In genomic region chr11:73281528-73282027, GRCm38 (mm10) we compare ENCODE assay signal across 8 mouse cellular contexts. TPM values are rescaled to one million over a fixed set of nuclear protein-coding genes. Genes with fewer than 3 reads are reported as not detected.
A peak's percentile ranks its signal among the peaks of the same experiment; 100 is the strongest.
DNase-seq lines count a peak whose midpoint lies in the region; ATAC-seq lines count a peak whose summit lies in the region.
"Had no signal": no experiment of that assay in that cellular context is flagged by ENCODE, and none has a peak within 500 bp of the region (broad histone marks: within the 10 kb centered on the region; RNA-seq: fewer than 3 reads in every experiment).

No protein-coding gene starts in this region.

- H3K4me3 ChIP-seq in embryonic facial prominence, embryonic 10.5 days = peak overlapping the region; percentile 53
- H3K4me3 ChIP-seq in limb, embryonic 11.5 days (ENCODE audit: low read depth, low read length) = peak overlapping the region; percentile 23
- H3K4me3 ChIP-seq in midbrain, embryonic 14.5 days (replicated peaks; ENCODE audit: low read depth, low read length) = peak overlapping the region; percentile 33
- peak overlapping the region; percentile 39 for H3K4me3 ChIP-seq in stomach, embryonic 15.5 days (replicated peaks)

- H3K27me3 ChIP-seq in embryonic facial prominence, embryonic 10.5 days (replicated peaks; ENCODE audit: low read depth, poor library complexity, severe bottlenecking) = no peaks in the 10 kb centered on the region
- no peaks in the 10 kb centered on the region for H3K27me3 ChIP-seq in limb, embryonic 11.5 days (ENCODE audit: control insufficient read depth, insufficient read depth, low read length)
- no peaks in the 10 kb centered on the region for H3K27me3 ChIP-seq in midbrain, embryonic 14.5 days (ENCODE audit: control insufficient read depth, insufficient read depth, low read length)
- H3K27me3 ChIP-seq in stomach, embryonic 15.5 days (replicated peaks) = no peaks in the 10 kb centered on the region

- H3K36me3 ChIP-seq in embryonic facial prominence, embryonic 10.5 days (replicated peaks) = no peaks in the 10 kb centered on the region
- no peaks in the 10 kb centered on the region for H3K36me3 ChIP-seq in limb, embryonic 11.5 days (ENCODE audit: control insufficient read depth, insufficient read depth, low read length)
- H3K36me3 ChIP-seq in midbrain, embryonic 14.5 days (ENCODE audit: control insufficient read depth, insufficient read depth, low read length) = no peaks in the 10 kb centered on the region
- H3K36me3 ChIP-seq in stomach, embryonic 15.5 days = no peaks in the 10 kb centered on the region

- peak overlapping the region; percentile 37 for H3K4me2 ChIP-seq in limb, embryonic 11.5 days (ENCODE audit: low read depth, severe bottlenecking)
- peak overlapping the region; percentile 53 for H3K4me2 ChIP-seq in midbrain, embryonic 14.5 days (ENCODE audit: low read length)
- peak overlapping the region; percentile 63 for H3K4me2 ChIP-seq in stomach, embryonic 15.5 days

- peak; percentile 49 for DNase-seq in adrenal gland, postnatal 25 days
- DNase-seq in embryonic facial prominence, embryonic 10.5 days (ENCODE audit: low spot score) = peak; percentile 68
- DNase-seq in heart, adult 8-10 months (ENCODE audit: low spot score) = peak; percentile 38
- peak; percentile 51 to 63 for DNase-seq in kidney, adult 8-10 months
- DNase-seq in limb, embryonic 11.5 days (ENCODE audit: low spot score) = peak; percentile 54
- DNase-seq in midbrain, embryonic 14.5 days = peak; percentile 77

- no peak overlapping the region for H3K27ac ChIP-seq in embryonic facial prominence, embryonic 10.5 days (replicated peaks)
- no peak overlapping the region for H3K27ac ChIP-seq in limb, embryonic 11.5 days (replicated peaks; ENCODE audit: low read depth, low read length)
- H3K27ac ChIP-seq in midbrain, embryonic 14.5 days (replicated peaks; ENCODE audit: low read depth, low read length) = no peak overlapping the region
- H3K27ac ChIP-seq in stomach, embryonic 15.5 days = no peak overlapping the region

- WGBS in embryonic facial prominence, embryonic 10.5 days = 6% methylated on average over 16 of the region's 16 CpGs
- WGBS in limb, embryonic 11.5 days = 2% methylated on average over 16 of the region's 16 CpGs
- WGBS in midbrain, embryonic 14.5 days = 2% methylated on average over 16 of the region's 16 CpGs
- WGBS in stomach, embryonic 15.5 days = 5% methylated on average over 16 of the region's 16 CpGs

- no peak overlapping the region for H3K9ac ChIP-seq in limb, embryonic 11.5 days (ENCODE audit: low read length)
- H3K9ac ChIP-seq in midbrain, embryonic 14.5 days (replicated peaks; ENCODE audit: low read length) = peak overlapping the region; percentile 13
- no peak overlapping the region for H3K9ac ChIP-seq in stomach, embryonic 15.5 days

- H3K4me1 ChIP-seq in embryonic facial prominence, embryonic 10.5 days = peaks cover 33% of the 10 kb centered on the region
- H3K4me1 ChIP-seq in limb, embryonic 11.5 days (ENCODE audit: control insufficient read depth, insufficient read depth, low read length) = peaks cover 9% of the 10 kb centered on the region; the same call in 1 of the 2 replicates
- peaks cover 2% of the 10 kb centered on the region; the same call in 1 of the 2 replicates for H3K4me1 ChIP-seq in midbrain, embryonic 14.5 days (ENCODE audit: control insufficient read depth, insufficient read depth, low read length)
- peaks cover 19% of the 10 kb centered on the region for H3K4me1 ChIP-seq in stomach, embryonic 15.5 days

- no peaks in the 10 kb centered on the region for H3K9me3 ChIP-seq in embryonic facial prominence, embryonic 10.5 days
- H3K9me3 ChIP-seq in limb, embryonic 11.5 days (ENCODE audit: control insufficient read depth, low read length) = no peaks in the 10 kb centered on the region
- H3K9me3 ChIP-seq in midbrain, embryonic 14.5 days (ENCODE audit: control insufficient read depth, low read length) = no peaks in the 10 kb centered on the region
- no peaks in the 10 kb centered on the region for H3K9me3 ChIP-seq in stomach, embryonic 15.5 days

- ATAC-seq in limb, embryonic 11.5 days (ENCODE audit: insufficient number of reproducible peaks, low FRiP score, low TSS enrichment, low read depth) = peak; percentile 71; the same call in 1 of the 2 replicates
- ATAC-seq in midbrain, embryonic 14.5 days (ENCODE audit: low FRiP score, low TSS enrichment) = peak; percentile 75
- peak; percentile 81 for ATAC-seq in stomach, embryonic 15.5 days (ENCODE audit: insufficient read depth, low FRiP score, low read depth)

RNA-seq across cellular contexts. Expression of gene Trpv3, which starts 14.4 kb away (rescaled TPM):
- total RNA-seq in adrenal gland, postnatal 25 days (2021) = 0.27 TPM in 1 of 2 replicates, not detected in the other
- polyA plus RNA-seq in embryonic facial prominence, embryonic 10.5 days (2016; fragmentation: Nextera tagmentation; extraction: Ambion mirVana) = 0.04 TPM in 1 of 2 replicates, not detected in the other
- total RNA-seq in heart, adult 8-10 months (2022) = under 1 TPM in 2 of 4 experiments, not detected in 2; 0.06 TPM
- 0.08 TPM in 1 of 2 replicates, not detected in the other for polyA plus RNA-seq in limb, embryonic 11.5 days (2014; fragmentation: Nextera tagmentation; extraction: Ambion mirVana)
- polyA plus RNA-seq in midbrain, embryonic 14.5 days (2014; fragmentation: Nextera tagmentation; extraction: Ambion mirVana) = 0.12 and 0.19 TPM in 2 replicates
- 0.12 and 0.22 TPM in 2 replicates for polyA plus RNA-seq in stomach, embryonic 15.5 days (2015; fragmentation: Nextera tagmentation; extraction: Ambion mirVana)

RNA-seq across cellular contexts. Expression of gene Trpv1, which starts 47.5 kb away (rescaled TPM):
- total RNA-seq in adrenal gland, postnatal 25 days (2021) = 0.46 TPM in 1 of 2 replicates, not detected in the other
- 0.10 TPM in 1 of 2 replicates, not detected in the other for polyA plus RNA-seq in embryonic facial prominence, embryonic 10.5 days (2016; fragmentation: Nextera tagmentation; extraction: Ambion mirVana)
- under 1 TPM in 1 of 4 experiments, not detected in 3; 0.09 TPM for total RNA-seq in heart, adult 8-10 months (2022)
- polyA plus RNA-seq in limb, embryonic 11.5 days (2014; fragmentation: Nextera tagmentation; extraction: Ambion mirVana) = 0.09 TPM in 2 replicates
- polyA plus RNA-seq in midbrain, embryonic 14.5 days (2014; fragmentation: Nextera tagmentation; extraction: Ambion mirVana) = 0.50 TPM in 1 of 2 replicates, not detected in the other
- 0.08 TPM in 1 of 2 replicates, not detected in the other for polyA plus RNA-seq in stomach, embryonic 15.5 days (2015; fragmentation: Nextera tagmentation; extraction: Ambion mirVana)
- polyA plus RNA-seq: spleen, adult 2 months had no signal

RNA-seq across cellular contexts. Expression of gene Aspa, which starts 47.8 kb away (rescaled TPM):
- total RNA-seq in adrenal gland, postnatal 25 days (2021) = 8.5 and 9.4 TPM in 2 replicates
- 0.10 and 0.39 TPM in 2 replicates for polyA plus RNA-seq in embryonic facial prominence, embryonic 10.5 days (2016; fragmentation: Nextera tagmentation; extraction: Ambion mirVana)
- 1 to 10 TPM; 2.5 to 3.4 (median 2.8) TPM for total RNA-seq in heart, adult 8-10 months (2022)
- polyA plus RNA-seq in limb, embryonic 11.5 days (2014; fragmentation: Nextera tagmentation; extraction: Ambion mirVana) = not detected in 2 replicates
- 0.55 and 0.84 TPM in 2 replicates for polyA plus RNA-seq in midbrain, embryonic 14.5 days (2014; fragmentation: Nextera tagmentation; extraction: Ambion mirVana)
- 2.7 and 3.2 TPM in 2 replicates for polyA plus RNA-seq in stomach, embryonic 15.5 days (2015; fragmentation: Nextera tagmentation; extraction: Ambion mirVana)

RNA-seq across cellular contexts. Expression of gene Gm49340, which starts 48.0 kb away (rescaled TPM):
- not detected in 2 replicates for total RNA-seq in adrenal gland, postnatal 25 days (2021)
- polyA plus RNA-seq in embryonic facial prominence, embryonic 10.5 days (2016; fragmentation: Nextera tagmentation; extraction: Ambion mirVana) = not detected in 2 replicates
- total RNA-seq in heart, adult 8-10 months (2022) = not detected
- not detected in 2 replicates for polyA plus RNA-seq in limb, embryonic 11.5 days (2014; fragmentation: Nextera tagmentation; extraction: Ambion mirVana)
- polyA plus RNA-seq in midbrain, embryonic 14.5 days (2014; fragmentation: Nextera tagmentation; extraction: Ambion mirVana) = not detected in 2 replicates
- polyA plus RNA-seq in stomach, embryonic 15.5 days (2015; fragmentation: Nextera tagmentation; extraction: Ambion mirVana) = not detected in 2 replicates
- polyA plus RNA-seq: spleen, adult 2 months had no signal

RNA-seq across cellular contexts. Expression of gene Spata22, which starts 48.0 kb away (rescaled TPM):
- 0.73 TPM in 1 of 2 replicates, not detected in the other for total RNA-seq in adrenal gland, postnatal 25 days (2021)
- polyA plus RNA-seq in embryonic facial prominence, embryonic 10.5 days (2016; fragmentation: Nextera tagmentation; extraction: Ambion mirVana) = not detected in 2 replicates
- not detected for total RNA-seq in heart, adult 8-10 months (2022)
- polyA plus RNA-seq in limb, embryonic 11.5 days (2014; fragmentation: Nextera tagmentation; extraction: Ambion mirVana) = not detected in 2 replicates
- polyA plus RNA-seq in midbrain, embryonic 14.5 days (2014; fragmentation: Nextera tagmentation; extraction: Ambion mirVana) = not detected in 2 replicates
- 0.23 and 0.27 TPM in 2 replicates for polyA plus RNA-seq in stomach, embryonic 15.5 days (2015; fragmentation: Nextera tagmentation; extraction: Ambion mirVana)
- polyA plus RNA-seq: spleen, adult 2 months had no signal
